Comparison of ENCODE assay signal across 20 mouse cellular contexts in genomic region chr10:4290145-4290544, GRCm38 (mm10). TPM values are rescaled to one million over a fixed set of nuclear protein-coding genes. Genes with fewer than 3 reads are reported as not detected.
DNase-seq lines count a peak whose midpoint lies in the region; ATAC-seq and TF ChIP-seq lines count a peak whose summit lies in the region.
"Had no signal": no experiment of that assay in that cellular context is flagged by ENCODE, and none has a peak within 500 bp of the region (broad histone marks: within the 10 kb centered on the region; RNA-seq: fewer than 3 reads in every experiment).

No protein-coding gene starts in this region.

- 0 out of 2 replicates have a peak, but pooled peaks have one; percentile 9 for ATAC-seq in kidney, embryonic 15.5 days (replicated peaks; ENCODE audit: low FRiP score)
- ATAC-seq: activated CD4-positive, CD25-positive, alpha-beta regulatory T cell, adult 4 months; forebrain, embryonic 13.5 days; forebrain, postnatal 0 days; intestine, embryonic 16.5 days had no signal

- no peak for TF ChIP-seq POLR2A in ES-Bruce4 (IDR thresholded peaks at IDR 0.05; ENCODE audit: insufficient read depth, low read length)

- DNase-seq in kidney, adult 8-10 months, result no peak
- DNase-seq in ZHBTc4 (ENCODE audit: low read depth, low spot score), result peak; percentile 60
- DNase-seq in MN1 (ENCODE audit: low spot score), result no peak
- DNase-seq in urinary bladder, postnatal 25 days (ENCODE audit: low spot score), result no peak
- DNase-seq: adrenal gland, postnatal 25 days; cerebellum, adult 2 months; cerebellum, postnatal 10 days; forebrain, postnatal 0 days; gastrocnemius, postnatal 14 days; heart, adult 2 months; heart, postnatal 14 days had no signal

- TF ChIP-seq CTCF in E14TG2a.4 (conservative IDR thresholded peaks at IDR 0.05; ENCODE audit: low read length) (no peak), ES-Bruce4 (IDR thresholded peaks at IDR 0.05; ENCODE audit: low read depth, low read length) (no peak)

- peaks cover 32% of the 10 kb centered on the region for H3K4me1 ChIP-seq in kidney, embryonic 15.5 days
- H3K4me1 ChIP-seq in E14TG2a.4 (replicated peaks; ENCODE audit: low read depth, low read length) (peaks cover 83% of the 10 kb centered on the region), ES-Bruce4 (ENCODE audit: control insufficient read depth, insufficient read depth, low read length) (peaks cover 3% of the 10 kb centered on the region)
- H3K4me1 ChIP-seq: forebrain, embryonic 13.5 days had no signal

- H3K4me2 ChIP-seq in kidney, embryonic 15.5 days, result no peak overlapping the region
- H3K4me2 ChIP-seq: forebrain, embryonic 13.5 days; heart, embryonic 11.5 days; heart, embryonic 15.5 days had no signal

- 58% methylated on average over 3 of the region's 3 CpGs for WGBS in kidney, embryonic 15.5 days

- no peak for TF ChIP-seq EP300 in ES-Bruce4 (IDR thresholded peaks at IDR 0.05; ENCODE audit: insufficient read depth, low read depth, low read length)

- H3K36me3 ChIP-seq in kidney, embryonic 15.5 days, result no peaks in the 10 kb centered on the region
- H3K36me3 ChIP-seq in E14TG2a.4 (ENCODE audit: insufficient read depth, low read length) (peaks cover 29% of the 10 kb centered on the region), ES-Bruce4 (ENCODE audit: control insufficient read depth, insufficient read depth, low read length, poor library complexity, severe bottlenecking) (peaks cover 22% of the 10 kb centered on the region)
- H3K36me3 ChIP-seq: embryonic facial prominence, embryonic 10.5 days; heart, embryonic 15.5 days had no signal

- no peaks in the 10 kb centered on the region for H3K27me3 ChIP-seq in kidney, embryonic 15.5 days
- H3K27me3 ChIP-seq in E14TG2a.4 (ENCODE audit: insufficient read depth, low read length) (no peaks in the 10 kb centered on the region), ES-Bruce4 (ENCODE audit: control insufficient read depth, insufficient read depth, low read length, poor library complexity, severe bottlenecking) (no peaks in the 10 kb centered on the region)
- H3K27me3 ChIP-seq: forebrain, embryonic 13.5 days; heart, embryonic 15.5 days had no signal

- no peak overlapping the region for H3K27ac ChIP-seq in kidney, embryonic 15.5 days
- peak overlapping the region; percentile 98 for H3K27ac ChIP-seq in ES-Bruce4 (ENCODE audit: insufficient read depth, low read length)
- H3K27ac ChIP-seq: embryonic facial prominence, embryonic 10.5 days; forebrain, embryonic 13.5 days; heart, adult 2 months; heart, embryonic 15.5 days had no signal

- no peak overlapping the region for H3K9ac ChIP-seq in kidney, embryonic 15.5 days
- H3K9ac ChIP-seq in ES-Bruce4 (ENCODE audit: low read depth, poor library complexity, severe bottlenecking), result peak overlapping the region; percentile 35
- H3K9ac ChIP-seq: forebrain, embryonic 13.5 days; forebrain, postnatal 0 days; heart, embryonic 15.5 days had no signal

- H3K4me3 ChIP-seq in kidney, embryonic 15.5 days (replicated peaks), result no peak overlapping the region
- H3K4me3 ChIP-seq in E14TG2a.4 (replicated peaks; ENCODE audit: low read length) (peak overlapping the region; percentile 76), ES-Bruce4 (ENCODE audit: low read depth, low read length) (peak overlapping the region; percentile 31)
- H3K4me3 ChIP-seq: embryonic facial prominence, embryonic 10.5 days; forebrain, embryonic 13.5 days; heart, adult 2 months; heart, embryonic 15.5 days had no signal

- no peaks in the 10 kb centered on the region for H3K9me3 ChIP-seq in kidney, embryonic 15.5 days (replicated peaks)
- H3K9me3 ChIP-seq in E14TG2a.4 (ENCODE audit: low read length) (no peaks in the 10 kb centered on the region), ES-Bruce4 (replicated peaks; ENCODE audit: control insufficient read depth, insufficient read depth, low read length, poor library complexity, severe bottlenecking) (no peaks in the 10 kb centered on the region)
- H3K9me3 ChIP-seq: embryonic facial prominence, embryonic 10.5 days; forebrain, embryonic 13.5 days; heart, embryonic 15.5 days had no signal

RNA-seq across cellular contexts. Expression of gene Akap12, which starts 24.0 kb away (rescaled TPM):
- 78.0 and 94.1 TPM in 2 replicates for polyA plus RNA-seq in kidney, embryonic 15.5 days (2015; fragmentation: Nextera tagmentation; extraction: Ambion mirVana)
- 381 and 387 TPM in 2 replicates for polyA plus RNA-seq in ES-Bruce4 (2011; ENCODE audit: insufficient read depth, insufficient read length, low read depth, missing spikeins)
